Mouse (Mus musculus) kidney, adult 2 months (tissue): Measurements from ENCODE around the gene Mmp14. TPM values are rescaled to one million over a fixed set of nuclear protein-coding genes. Genes with fewer than 3 reads are reported as not detected.

Experiments used
- DNase-seq: peaks from one replicate; pipeline ENCODE4 v3.0.0; 2021
- H3K27ac ChIP-seq: fragments of 200-500 bp; 2 replicates; pipeline ENCODE4 v1.5.1; 2012; ENCODE audit warnings: low read depth, low read length, control low read depth, inconsistent platforms; ENCODE audit not compliant: insufficient read depth
- H3K27me3 ChIP-seq: fragments of 200-500 bp; replicated peaks from 2 replicates; pipeline ENCODE4 v1.6.1; 2012; ENCODE audit warnings: mild to moderate bottlenecking, moderate library complexity, low read length, inconsistent platforms; ENCODE audit not compliant: control insufficient read depth, insufficient read depth
- H3K36me3 ChIP-seq: fragments of 200-500 bp; 2 replicates; pipeline ENCODE4 v1.6.1; 2012; ENCODE audit warnings: mild to moderate bottlenecking, moderate library complexity, low read length, inconsistent platforms; ENCODE audit not compliant: control insufficient read depth, insufficient read depth
- H3K4me1 ChIP-seq: fragments of 200-500 bp; 2 replicates; pipeline ENCODE4 v1.6.1; 2011; ENCODE audit warnings: low read length; ENCODE audit not compliant: control insufficient read depth, insufficient read depth
- H3K4me3 ChIP-seq: fragments of 200-500 bp; 2 replicates; pipeline ENCODE4 v1.5.1; 2011; ENCODE audit warnings: mild to moderate bottlenecking, low read depth, low read length, control low read depth; ENCODE audit not compliant: insufficient read depth
- CTCF ChIP-seq: fragments of 200-500 bp; conservative IDR thresholded peaks from 2 replicates; pipeline ENCODE4 v1.5.1; 2011; ENCODE audit warnings: low read depth, mild to moderate bottlenecking, control low read depth, low read length, moderate library complexity, mixed read lengths; ENCODE audit not compliant: insufficient read depth, insufficient read length
- POLR2A ChIP-seq: fragments of 200-500 bp; IDR thresholded peaks from one replicate; pipeline ENCODE4 v1.6.1; 2011; ENCODE audit warnings: low read depth, low read length, control low read depth
- WGBS: fragments of 180-500 bp; shearing (Covaris S2); methylation state at CpG from one replicate; pipeline ENCODE4 v1.1.7; 2018; 5-methylcytosine and 5-hydroxymethylcytosine counted together
- polyA plus RNA-seq: library from polyadenylated mRNA; depleted of rRNA; stranded (reverse); fragments of >200 nt; gene quantifications from 2 replicates; pipeline ENCODE4 v1.2.3, GENCODE M21; 2012; rRNA removed

The Mmp14 gene
- 37.2 and 42.1 TPM in 2 replicates for polyA plus RNA-seq

GRCm38 (mm10) chr14:54431334-54432077 is at the start of gene Mmp14:
Gene Mmp14, plus strand, starts transcription at chr14:54431612.
- Histone ChIP-seq H3K27ac (peak within 1 kb of the TSS; percentile 36; the same call in 1 of the 2 replicates), H3K4me3 (peak within 1 kb of the TSS; percentile 59), H3K27me3 (no peaks in the 10 kb centered on the region), H3K4me1 (0 out of 2 replicates have a peak, but pooled peaks cover 4% of the 10 kb centered on the region), H3K36me3 (no peaks in the 10 kb centered on the region)
- TF ChIP-seq POLR2A (no peak), CTCF (peak; percentile 32; the same call in 1 of the 2 replicates)
- WGBS, result 2% methylated on average over 48 of the region's 49 CpGs
- DNase-seq, result peak; percentile 66

DNA sequence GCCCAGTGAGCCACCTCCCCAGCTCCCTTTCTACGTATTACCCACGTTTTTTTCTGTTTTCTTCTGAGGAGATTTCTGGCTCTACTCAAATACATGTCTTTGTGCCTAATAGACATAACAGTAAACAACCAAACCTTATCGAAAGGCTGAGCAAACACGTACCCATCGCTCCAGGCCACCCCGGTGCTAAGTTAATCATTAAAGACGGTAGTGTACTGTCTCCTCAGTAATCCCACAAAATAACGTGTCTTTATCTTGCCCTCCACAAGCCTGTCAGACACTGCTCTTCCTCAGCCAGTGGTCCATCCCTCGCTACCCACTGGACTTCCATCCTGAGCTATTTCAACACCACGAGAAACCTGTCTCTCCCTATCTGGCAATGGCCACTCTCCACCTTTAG is 49.6 kb upstream of the Mmp14 start:
- WGBS, result 48% methylated on average over 10 of the region's 10 CpGs
- H3K27ac ChIP-seq, result peak overlapping the region; percentile 68
- no peak overlapping the region for H3K4me3 ChIP-seq
- no peaks in the 10 kb centered on the region for H3K27me3 ChIP-seq
- DNase-seq, result peak; percentile 85
- peaks cover 54% of the 10 kb centered on the region for H3K4me1 ChIP-seq
- TF ChIP-seq POLR2A, result no peak
- no peak for TF ChIP-seq CTCF
- no peaks in the 10 kb centered on the region for H3K36me3 ChIP-seq

- DNase-seq, result no peak
- peak overlapping the region; percentile 33 for H3K27ac ChIP-seq
- H3K36me3 ChIP-seq, result no peaks in the 10 kb centered on the region
- no peak overlapping the region for H3K4me3 ChIP-seq
- TF ChIP-seq CTCF (no peak), POLR2A (no peak)
- no peaks in the 10 kb centered on the region for H3K27me3 ChIP-seq
- 67% methylated on average over 9 of the region's 9 CpGs for WGBS
- H3K4me1 ChIP-seq, result peaks cover 50% of the 10 kb centered on the region
Measured at GRCm38 (mm10) chr14:54382641-54383040, 48.8 kb upstream of the Mmp14 start.

DNA sequence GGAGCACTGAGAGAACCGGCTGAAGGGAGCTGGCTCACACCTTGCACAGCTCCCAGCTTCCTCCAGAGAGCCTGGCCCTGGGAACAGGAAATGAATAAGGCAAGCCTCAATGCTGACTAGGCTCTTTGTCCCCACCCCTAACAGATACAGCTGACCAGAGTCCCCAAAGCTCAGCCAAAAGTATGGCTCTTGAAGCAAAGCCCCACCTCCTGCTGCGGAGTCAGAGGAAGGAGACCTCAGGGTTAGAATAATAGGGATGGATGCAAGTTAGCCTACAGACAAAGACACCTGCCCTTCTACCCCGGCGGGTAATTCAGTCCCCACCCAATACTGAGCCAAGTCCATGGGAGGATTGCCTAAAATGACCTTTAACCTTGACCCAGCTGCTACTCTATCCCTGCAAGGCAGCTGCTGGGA is 48.0 kb upstream of the Mmp14 start:
- Histone ChIP-seq H3K4me3 (no peak overlapping the region), H3K36me3 (no peaks in the 10 kb centered on the region), H3K27ac (peak overlapping the region; percentile 48), H3K4me1 (peaks cover 44% of the 10 kb centered on the region), H3K27me3 (no peaks in the 10 kb centered on the region)
- peak; percentile 81 for DNase-seq
- WGBS, result 22% methylated on average over 4 of the region's 4 CpGs
- no peak for TF ChIP-seq CTCF
- no peak for TF ChIP-seq POLR2A

- WGBS, result 86% methylated on average over 8 of the region's 8 CpGs
- H3K4me3 ChIP-seq, result no peak overlapping the region
- peaks cover 48% of the 10 kb centered on the region for H3K4me1 ChIP-seq
- no peaks in the 10 kb centered on the region for H3K36me3 ChIP-seq
- DNase-seq, result no peak
- no peaks in the 10 kb centered on the region for H3K27me3 ChIP-seq
- H3K27ac ChIP-seq, result peak overlapping the region; percentile 55
- TF ChIP-seq POLR2A (no peak), CTCF (no peak)
Measured at GRCm38 (mm10) chr14:54384396-54384795, 47.0 kb upstream of the Mmp14 start.

GRCm38 (mm10) chr14:54385968-54386618 is 45.3 kb upstream of the Mmp14 start:
- 56% methylated on average over 7 of the region's 7 CpGs for WGBS
- H3K4me1 ChIP-seq, result peaks cover 48% of the 10 kb centered on the region
- peak; percentile 87 for DNase-seq
- TF ChIP-seq POLR2A, result no peak
- no peak for TF ChIP-seq CTCF
- peak overlapping the region; percentile 76 for H3K27ac ChIP-seq
- no peak overlapping the region for H3K4me3 ChIP-seq
- no peaks in the 10 kb centered on the region for H3K36me3 ChIP-seq
- H3K27me3 ChIP-seq, result no peaks in the 10 kb centered on the region

DNA sequence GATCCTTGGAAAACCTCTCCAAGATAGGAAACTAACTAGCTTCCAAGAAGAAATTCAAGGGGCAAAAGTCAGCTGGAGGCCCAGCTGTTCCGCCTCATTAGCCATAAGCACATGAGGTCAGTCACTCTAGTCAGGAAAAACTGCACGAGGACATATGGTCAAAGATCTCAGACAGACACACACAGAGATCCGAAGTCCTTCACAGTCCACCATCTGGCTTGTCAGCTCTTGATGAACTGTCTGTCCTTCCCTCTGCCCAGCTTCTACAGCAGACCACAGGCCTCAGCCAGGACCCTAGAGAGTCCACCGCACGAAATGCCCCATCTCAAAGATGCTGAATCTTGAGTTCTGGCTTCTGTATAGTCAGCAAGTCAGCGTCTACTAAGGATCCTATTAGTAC is 43.9 kb upstream of the Mmp14 start:
- Histone ChIP-seq H3K27ac (peak overlapping the region; percentile 67), H3K36me3 (no peaks in the 10 kb centered on the region), H3K27me3 (no peaks in the 10 kb centered on the region), H3K4me3 (no peak overlapping the region), H3K4me1 (peaks cover 35% of the 10 kb centered on the region)
- WGBS, result 36% methylated on average over 6 of the region's 6 CpGs
- TF ChIP-seq CTCF (no peak), POLR2A (no peak)
- peak; percentile 95 for DNase-seq
